Mouse (Mus musculus) ovary, postnatal 10 days (tissue): ENCODE measurements around the gene Hoxa5.

Source experiments
- DNase-seq: peaks from one replicate; pipeline ENCODE4 v3.0.0; 2022; ENCODE audit warnings: low spot score

Hoxa5 gene

GRCm38 (mm10) chr6:52200073-52200750 is 4.2 kb downstream of the Hoxa5 start:
- no peak for DNase-seq

GRCm38 (mm10) chr6:52197271-52197670 is 7.1 kb downstream of the Hoxa5 start:
- no peak for DNase-seq

GRCm38 (mm10) chr6:52196811-52197210 is 7.6 kb downstream of the Hoxa5 start:
- no peak for DNase-seq

GRCm38 (mm10) chr6:52194690-52195089 is 9.7 kb downstream of the Hoxa5 start:
- no peak for DNase-seq

- peak; percentile 75 for DNase-seq
Observed at GRCm38 (mm10) chr6:52191860-52192550, 12.4 kb downstream of the Hoxa5 start.

GRCm38 (mm10) chr6:52190906-52191810 is 13.2 kb downstream of the Hoxa5 start, which contains the start of gene Hoxa4:
Hoxa4 (minus strand) TSS chr6:52191753.
- DNase-seq = no peak

- no peak for DNase-seq
Observed at GRCm38 (mm10) chr6:52190410-52190809, 14.0 kb downstream of the Hoxa5 start.

GRCm38 (mm10) chr6:52189909-52190308 is 14.5 kb downstream of the Hoxa5 start:
- DNase-seq = no peak

GRCm38 (mm10) chr6:52189172-52189591 is 15.2 kb downstream of the Hoxa5 start:
- no peak for DNase-seq

- no peak for DNase-seq
Observed at GRCm38 (mm10) chr6:52186500-52186899, 17.9 kb downstream of the Hoxa5 start.

- no peak for DNase-seq
Observed at GRCm38 (mm10) chr6:52185834-52186233, 18.6 kb downstream of the Hoxa5 start.

- no peak for DNase-seq
Observed at GRCm38 (mm10) chr6:52185222-52185621, 19.2 kb downstream of the Hoxa5 start.

- DNase-seq = no peak
Observed at GRCm38 (mm10) chr6:52184668-52185067, 19.7 kb downstream of the Hoxa5 start.

- DNase-seq = no peak
Observed at GRCm38 (mm10) chr6:52183311-52184080, 20.9 kb downstream of the Hoxa5 start.

- no peak for DNase-seq
Observed at GRCm38 (mm10) chr6:52182793-52183192, 21.6 kb downstream of the Hoxa5 start.

GRCm38 (mm10) chr6:52182030-52182429 is 22.4 kb downstream of the Hoxa5 start:
- DNase-seq = no peak

GRCm38 (mm10) chr6:52180726-52181125 is 23.7 kb downstream of the Hoxa5 start:
- DNase-seq = no peak

- no peak for DNase-seq
Observed at GRCm38 (mm10) chr6:52180213-52180710, 24.1 kb downstream of the Hoxa5 start.

GRCm38 (mm10) chr6:52179690-52180089 is 24.7 kb downstream of the Hoxa5 start:
- DNase-seq = no peak

- DNase-seq = no peak
Observed at GRCm38 (mm10) chr6:52178918-52179665, 25.3 kb downstream of the Hoxa5 start.

- no peak for DNase-seq
Observed at GRCm38 (mm10) chr6:52177806-52178205, 26.6 kb downstream of the Hoxa5 start.
